Mouse (Mus musculus) midbrain, embryonic 14.5 days (tissue): ENCODE measurements around the gene 9930021J03Rik. TPM values are rescaled to one million over a fixed set of nuclear protein-coding genes. Genes with fewer than 3 reads are reported as not detected.

Experiments used
- ATAC-seq: fragments of 200-750 bp; cut with Nextera tagmentation; 2 replicates; pipeline ENCODE4 v1.8.0; 2017; ENCODE audit warnings: moderate number of reproducible peaks, moderate library complexity; ENCODE audit not compliant: low FRiP score, low TSS enrichment
- DNase-seq: peaks from one replicate; pipeline ENCODE4 v3.0.0-alpha.2; 2015
- H3K27ac ChIP-seq: fragments of 300-500 bp; sonication (generic); replicated peaks from 2 replicates; pipeline ENCODE4 v1.5.1; 2014; ENCODE audit warnings: mild to moderate bottlenecking, low read depth, low read length, moderate library complexity
- H3K27me3 ChIP-seq: fragments of 300-500 bp; sonication (generic); 2 replicates; pipeline ENCODE4 v1.6.1; 2014; ENCODE audit warnings: low read length, control low read depth, mixed read lengths; ENCODE audit not compliant: control insufficient read depth, insufficient read depth
- H3K36me3 ChIP-seq: fragments of 300-500 bp; sonication (generic); 2 replicates; pipeline ENCODE4 v1.6.1; 2014; ENCODE audit warnings: low read length, control low read depth; ENCODE audit not compliant: control insufficient read depth, insufficient read depth
- H3K4me1 ChIP-seq: fragments of 300-500 bp; sonication (generic); 2 replicates; pipeline ENCODE4 v1.6.1; 2014; ENCODE audit warnings: mild to moderate bottlenecking, antibody characterized with exemption, low read length, control low read depth; ENCODE audit not compliant: control insufficient read depth, insufficient read depth
- H3K4me2 ChIP-seq: fragments of 300-500 bp; sonication (generic); 2 replicates; pipeline ENCODE4 v1.6.1; 2014; ENCODE audit warnings: mild to moderate bottlenecking, low read length, moderate library complexity
- H3K4me3 ChIP-seq: fragments of 300-500 bp; sonication (generic); replicated peaks from 2 replicates; pipeline ENCODE4 v1.5.1; 2014; ENCODE audit warnings: low read depth, low read length
- H3K9ac ChIP-seq: fragments of 300-500 bp; sonication (generic); replicated peaks from 2 replicates; pipeline ENCODE4 v1.6.1; 2014; ENCODE audit warnings: mild to moderate bottlenecking, low read length, moderate library complexity
- H3K9me3 ChIP-seq: fragments of 300-500 bp; sonication (generic); 2 replicates; pipeline ENCODE4 v1.6.1; 2016; ENCODE audit warnings: low read length, control low read depth, mixed read lengths; ENCODE audit not compliant: control insufficient read depth
- WGBS: fragments of 180-500 bp; shearing (Covaris S2); extraction: QIAGEN DNeasy Blood & Tissue Kit; methylation state at CpG from one replicate; pipeline ENCODE4 v1.1.7; 2014; 5-methylcytosine and 5-hydroxymethylcytosine counted together
- polyA plus RNA-seq: library from polyadenylated mRNA; unstranded; fragments of >200 nt; fragmentation: Nextera tagmentation; extraction: Ambion mirVana; gene quantifications from 2 replicates; pipeline ENCODE4 v1.2.1, GENCODE M21; 2014

Gene 9930021J03Rik
- polyA plus RNA-seq, 1 experiment from 2014 or later, result 12.2 TPM

GRCm38 (mm10) chr19:29672660-29673059 lies 133.1 kb downstream of the 9930021J03Rik start:
- WGBS, result 95% methylated on average over 13 of the region's 13 CpGs
- Histone ChIP-seq H3K27ac (no peak overlapping the region), H3K4me3 (no peak overlapping the region), H3K4me2 (no peak overlapping the region), H3K27me3 (no peaks in the 10 kb centered on the region), H3K36me3 (no peaks in the 10 kb centered on the region), H3K9ac (no peak overlapping the region), H3K4me1 (no peaks in the 10 kb centered on the region), H3K9me3 (no peaks in the 10 kb centered on the region)
- DNase-seq (no peak), ATAC-seq (no peak)

GRCm38 (mm10) chr19:29671160-29671559 lies 134.6 kb downstream of the 9930021J03Rik start:
- no peak overlapping the region for H3K9ac ChIP-seq
- DNase-seq (no peak), ATAC-seq (no peak)
- no peaks in the 10 kb centered on the region for H3K9me3 ChIP-seq
- H3K27ac ChIP-seq, result no peak overlapping the region
- 90% methylated on average over 2 of the region's 2 CpGs for WGBS
- no peak overlapping the region for H3K4me3 ChIP-seq
- no peaks in the 10 kb centered on the region for H3K4me1 ChIP-seq
- no peaks in the 10 kb centered on the region for H3K27me3 ChIP-seq
- H3K4me2 ChIP-seq, result no peak overlapping the region
- H3K36me3 ChIP-seq, result no peaks in the 10 kb centered on the region

- H3K4me1 ChIP-seq, result no peaks in the 10 kb centered on the region
- H3K4me2 ChIP-seq, result no peak overlapping the region
- WGBS, result 89% methylated on average over 6 of the region's 6 CpGs
- no peak for DNase-seq
- H3K9ac ChIP-seq, result no peak overlapping the region
- H3K4me3 ChIP-seq, result no peak overlapping the region
- no peaks in the 10 kb centered on the region for H3K9me3 ChIP-seq
- ATAC-seq, result no peak
- H3K27me3 ChIP-seq, result no peaks in the 10 kb centered on the region
- no peak overlapping the region for H3K27ac ChIP-seq
- no peaks in the 10 kb centered on the region for H3K36me3 ChIP-seq
Observed at GRCm38 (mm10) chr19:29670247-29670646, 135.5 kb downstream of the 9930021J03Rik start.

GRCm38 (mm10) chr19:29668135-29668534 lies 137.7 kb downstream of the 9930021J03Rik start:
- H3K36me3 ChIP-seq, result no peaks in the 10 kb centered on the region
- no peak for ATAC-seq
- H3K9ac ChIP-seq, result no peak overlapping the region
- no peaks in the 10 kb centered on the region for H3K4me1 ChIP-seq
- 95% methylated on average over 7 of the region's 7 CpGs for WGBS
- H3K4me3 ChIP-seq, result no peak overlapping the region
- DNase-seq, result no peak
- no peaks in the 10 kb centered on the region for H3K9me3 ChIP-seq
- H3K27ac ChIP-seq, result no peak overlapping the region
- H3K27me3 ChIP-seq, result no peaks in the 10 kb centered on the region
- H3K4me2 ChIP-seq, result no peak overlapping the region

- no peak overlapping the region for H3K4me3 ChIP-seq
- 87% methylated on average over 5 of the region's 5 CpGs for WGBS
- H3K27ac ChIP-seq, result no peak overlapping the region
- H3K36me3 ChIP-seq, result no peaks in the 10 kb centered on the region
- no peak overlapping the region for H3K9ac ChIP-seq
- H3K4me2 ChIP-seq, result no peak overlapping the region
- no peaks in the 10 kb centered on the region for H3K4me1 ChIP-seq
- no peaks in the 10 kb centered on the region for H3K9me3 ChIP-seq
- H3K27me3 ChIP-seq, result no peaks in the 10 kb centered on the region
- no peak for ATAC-seq
- no peak for DNase-seq
Observed at GRCm38 (mm10) chr19:29666965-29667594, 138.7 kb downstream of the 9930021J03Rik start.

GRCm38 (mm10) chr19:29666164-29666563 lies 139.6 kb downstream of the 9930021J03Rik start:
- no peaks in the 10 kb centered on the region for H3K9me3 ChIP-seq
- H3K9ac ChIP-seq, result no peak overlapping the region
- no peaks in the 10 kb centered on the region for H3K27me3 ChIP-seq
- DNase-seq, result no peak
- WGBS, result 86% methylated on average over 4 of the region's 4 CpGs
- no peaks in the 10 kb centered on the region for H3K36me3 ChIP-seq
- H3K27ac ChIP-seq, result no peak overlapping the region
- H3K4me1 ChIP-seq, result no peaks in the 10 kb centered on the region
- no peak for ATAC-seq
- H3K4me2 ChIP-seq, result no peak overlapping the region
- no peak overlapping the region for H3K4me3 ChIP-seq

- H3K27ac ChIP-seq, result no peak overlapping the region
- no peaks in the 10 kb centered on the region for H3K9me3 ChIP-seq
- H3K4me3 ChIP-seq, result no peak overlapping the region
- 86% methylated on average over 5 of the region's 5 CpGs for WGBS
- H3K27me3 ChIP-seq, result no peaks in the 10 kb centered on the region
- no peak for ATAC-seq
- no peak overlapping the region for H3K4me2 ChIP-seq
- H3K36me3 ChIP-seq, result no peaks in the 10 kb centered on the region
- no peaks in the 10 kb centered on the region for H3K4me1 ChIP-seq
- DNase-seq, result no peak
- H3K9ac ChIP-seq, result no peak overlapping the region
Observed at GRCm38 (mm10) chr19:29664934-29665333, 140.9 kb downstream of the 9930021J03Rik start.

Other genes starting within 250 kb of the 9930021J03Rik start
- gene Ermp1, start 157.6 kb downstream of the 9930021J03Rik start, polyA plus RNA-seq, result 6.2 and 7.0 TPM in 2 replicates
- gene Mlana, start 108.2 kb downstream of the 9930021J03Rik start, polyA plus RNA-seq, result not detected in 2 replicates
- gene Ranbp6, start 7.0 kb upstream of the 9930021J03Rik start, polyA plus RNA-seq, result 42.1 and 66.7 TPM in 2 replicates
- 0.25 and 0.43 TPM in 2 replicates for gene Il33, start 119.1 kb upstream of the 9930021J03Rik start, polyA plus RNA-seq
- gene Trpd52l3, start 197.8 kb upstream of the 9930021J03Rik start, polyA plus RNA-seq, result not detected in 2 replicates
- gene Uhrf2, start 224.5 kb upstream of the 9930021J03Rik start, polyA plus RNA-seq, result 47.4 and 67.3 TPM in 2 replicates